Mouse (Mus musculus): ENCODE measurements around the gene Lce1a1. TPM values are rescaled to one million over a fixed set of nuclear protein-coding genes. Genes with fewer than 3 reads are reported as not detected.
"Not testable (repeated sequence)": the region's sequence is repeated elsewhere in the genome, so short reads cannot be mapped to it uniquely, and the experiment has no call there.

Lce1a1 gene
- polyA plus RNA-seq (2016; fragmentation: Nextera tagmentation; extraction: Ambion mirVana) = not detected in 2 replicates

GRCm38 (mm10) chr3:92648207-92648606 lies at the start of gene Lce1a1:
TSS of gene Lce1a1 (minus strand) at chr3:92648307.
- no peaks in the 10 kb centered on the region for H3K36me3 ChIP-seq
- H3K4me3 ChIP-seq = no peak within 1 kb of the TSS
- no peaks in the 10 kb centered on the region for H3K4me1 ChIP-seq (replicated peaks)
- 94% methylated on average over 1 of the region's 1 CpGs for WGBS
- H3K27ac ChIP-seq = no peak within 1 kb of the TSS
- no peak for DNase-seq (ENCODE audit: low spot score)
- H3K9me3 ChIP-seq = no peaks in the 10 kb centered on the region
- no peaks in the 10 kb centered on the region for H3K27me3 ChIP-seq (ENCODE audit: insufficient read depth, poor library complexity, severe bottlenecking)

DNA sequence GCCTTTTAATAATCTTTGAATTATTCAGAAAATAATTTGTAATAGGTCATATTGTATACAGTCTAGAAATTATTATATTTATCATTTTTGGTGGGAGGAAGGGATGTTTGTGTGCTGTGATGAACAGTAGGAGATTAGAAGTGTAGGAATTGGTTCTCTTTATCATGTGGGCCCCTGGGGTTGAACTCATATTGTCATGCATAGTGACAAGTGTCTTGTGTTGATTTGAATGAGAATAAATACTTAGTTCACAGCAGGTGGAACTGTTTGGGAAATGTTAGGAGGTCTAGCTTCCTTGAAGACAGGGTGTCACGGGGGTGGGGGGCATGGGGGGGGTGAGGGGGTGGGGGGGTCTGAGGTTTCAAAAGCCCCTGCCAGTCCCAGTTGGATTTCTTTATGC lies 46.5 kb upstream of the Lce1a1 start:
- Histone ChIP-seq H3K4me1 (replicated peaks) (no peaks in the 10 kb centered on the region), H3K27me3 (ENCODE audit: insufficient read depth, poor library complexity, severe bottlenecking) (no peaks in the 10 kb centered on the region), H3K27ac (no peak overlapping the region), H3K36me3 (no peaks in the 10 kb centered on the region), H3K9me3 (no peaks in the 10 kb centered on the region), H3K4me3 (no peak overlapping the region)
- DNase-seq (ENCODE audit: low spot score) = no peak
- WGBS = 0% methylated on average over 1 of the region's 1 CpGs

- no peak for DNase-seq (ENCODE audit: low spot score)
- Histone ChIP-seq H3K4me3 (no peak overlapping the region), H3K27ac (no peak overlapping the region), H3K27me3 (ENCODE audit: insufficient read depth, poor library complexity, severe bottlenecking) (no peaks in the 10 kb centered on the region), H3K4me1 (replicated peaks) (no peaks in the 10 kb centered on the region), H3K9me3 (no peaks in the 10 kb centered on the region), H3K36me3 (no peaks in the 10 kb centered on the region)
These were observed 43.6 kb upstream of the Lce1a1 start for GRCm38 (mm10) chr3:92691688-92692087.

DNA sequence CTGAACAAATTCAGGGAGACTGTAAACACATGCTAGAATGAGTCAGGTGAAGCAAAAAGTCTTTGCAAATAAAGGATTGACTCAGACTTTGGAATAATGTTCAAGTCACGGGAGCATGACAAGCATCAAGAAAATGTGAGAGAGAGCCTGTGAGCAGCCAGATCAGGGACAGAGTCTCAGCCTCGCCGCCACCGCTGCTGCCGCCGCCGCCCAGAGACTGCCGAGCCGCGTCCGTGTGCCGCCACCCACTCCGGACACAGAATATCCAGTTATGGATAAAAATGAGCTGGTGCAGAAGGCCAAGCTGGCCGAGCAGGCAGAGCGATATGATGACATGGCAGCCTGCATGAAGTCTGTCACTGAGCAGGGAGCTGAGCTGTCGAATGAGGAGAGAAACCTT lies 41.0 kb upstream of the Lce1a1 start:
- not testable (repeated sequence) for DNase-seq (ENCODE audit: low spot score); H3K9me3 ChIP-seq; H3K36me3 ChIP-seq; H3K4me1 ChIP-seq (replicated peaks); H3K4me3 ChIP-seq; H3K27me3 ChIP-seq (ENCODE audit: insufficient read depth, poor library complexity, severe bottlenecking); H3K27ac ChIP-seq
- WGBS = 79% methylated on average over 16 of the region's 16 CpGs

DNA sequence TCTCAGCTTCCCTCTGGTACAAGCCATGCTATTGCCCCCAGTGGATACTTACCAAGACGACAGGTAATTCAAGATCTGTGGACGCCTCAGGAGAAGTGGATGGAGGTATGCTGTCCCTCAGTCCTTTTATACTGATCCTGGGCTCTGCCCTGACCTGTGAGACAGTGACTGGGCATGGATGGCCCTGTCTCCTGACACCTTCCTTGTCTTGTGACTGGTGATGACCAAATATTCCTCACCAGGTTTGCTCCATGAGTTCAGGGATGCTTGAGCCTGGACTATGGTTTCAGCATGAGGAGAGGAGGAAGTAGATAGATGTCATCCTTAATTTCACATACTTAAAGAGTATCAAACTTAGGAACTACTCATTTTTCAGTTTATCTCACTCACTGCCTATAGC lies 39.0 kb upstream of the Lce1a1 start, which contains the start of gene Lce1d:
Lce1d (minus strand) TSS at position 101 of the 400 bp plus-strand sequence.
- Histone ChIP-seq H3K9me3 (no peaks in the 10 kb centered on the region), H3K36me3 (no peaks in the 10 kb centered on the region), H3K4me1 (replicated peaks) (no peaks in the 10 kb centered on the region), H3K27me3 (ENCODE audit: insufficient read depth, poor library complexity, severe bottlenecking) (no peaks in the 10 kb centered on the region), H3K27ac (no peak within 1 kb of the TSS), H3K4me3 (no peak within 1 kb of the TSS)
- 76% methylated on average over 2 of the region's 2 CpGs for WGBS
- DNase-seq (ENCODE audit: low spot score) = no peak

DNA sequence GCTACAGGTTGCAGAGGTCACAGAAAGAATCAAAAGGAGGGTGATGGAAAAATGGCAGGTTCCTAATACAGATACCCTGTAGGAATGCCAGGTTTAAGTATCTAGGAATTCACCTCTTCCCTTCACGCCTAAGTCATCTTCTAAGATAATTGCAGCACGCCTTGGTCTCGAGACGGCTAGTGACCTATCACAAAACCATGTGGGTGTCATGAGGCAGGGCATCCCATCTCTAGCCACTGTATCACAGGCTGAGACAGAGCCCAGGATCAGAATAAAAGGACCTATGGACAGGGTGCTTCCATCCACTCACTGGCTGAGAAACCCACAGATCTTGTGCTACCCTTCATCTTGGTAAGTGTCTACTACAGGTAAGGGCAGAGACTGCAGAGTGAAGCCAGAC lies 30.8 kb upstream of the Lce1a1 start, which contains the start of gene Lce1c:
Lce1c (plus strand) TSS at position 301 of the 400 bp plus-strand sequence.
- WGBS = 93% methylated on average over 4 of the region's 4 CpGs

GRCm38 (mm10) chr3:92670215-92670614 lies 22.1 kb upstream of the Lce1a1 start, which contains the start of gene Lce1a2:
TSS of gene Lce1a2 (minus strand) at chr3:92670315.
- H3K36me3 ChIP-seq = no peaks in the 10 kb centered on the region
- H3K27me3 ChIP-seq (ENCODE audit: insufficient read depth, poor library complexity, severe bottlenecking) = no peaks in the 10 kb centered on the region
- no peak within 1 kb of the TSS for H3K4me3 ChIP-seq
- H3K9me3 ChIP-seq = no peaks in the 10 kb centered on the region
- no peaks in the 10 kb centered on the region for H3K4me1 ChIP-seq (replicated peaks)
- DNase-seq (ENCODE audit: low spot score) = no peak
- no peak within 1 kb of the TSS for H3K27ac ChIP-seq

More for the DNA sequence above, 30.8 kb upstream of the Lce1a1 start, which contains the start of gene Lce1c:
- Histone ChIP-seq H3K27ac (no peak within 1 kb of the TSS), H3K9me3 (no peaks in the 10 kb centered on the region), H3K4me3 (no peak within 1 kb of the TSS), H3K36me3 (no peaks in the 10 kb centered on the region), H3K4me1 (replicated peaks) (no peaks in the 10 kb centered on the region), H3K27me3 (ENCODE audit: insufficient read depth, poor library complexity, severe bottlenecking) (no peaks in the 10 kb centered on the region)
- DNase-seq (ENCODE audit: low spot score) = no peak

GRCm38 (mm10) chr3:92656826-92657225 lies 8.7 kb upstream of the Lce1a1 start, which contains the start of gene Lce1b:
TSS of gene Lce1b (minus strand) at chr3:92656926.
- H3K36me3 ChIP-seq = no peaks in the 10 kb centered on the region
- no peaks in the 10 kb centered on the region for H3K9me3 ChIP-seq
- no peak within 1 kb of the TSS for H3K27ac ChIP-seq
- no peaks in the 10 kb centered on the region for H3K4me1 ChIP-seq (replicated peaks)
- H3K4me3 ChIP-seq = no peak within 1 kb of the TSS
- no peak for DNase-seq (ENCODE audit: low spot score)
- H3K27me3 ChIP-seq (ENCODE audit: insufficient read depth, poor library complexity, severe bottlenecking) = no peaks in the 10 kb centered on the region

DNA sequence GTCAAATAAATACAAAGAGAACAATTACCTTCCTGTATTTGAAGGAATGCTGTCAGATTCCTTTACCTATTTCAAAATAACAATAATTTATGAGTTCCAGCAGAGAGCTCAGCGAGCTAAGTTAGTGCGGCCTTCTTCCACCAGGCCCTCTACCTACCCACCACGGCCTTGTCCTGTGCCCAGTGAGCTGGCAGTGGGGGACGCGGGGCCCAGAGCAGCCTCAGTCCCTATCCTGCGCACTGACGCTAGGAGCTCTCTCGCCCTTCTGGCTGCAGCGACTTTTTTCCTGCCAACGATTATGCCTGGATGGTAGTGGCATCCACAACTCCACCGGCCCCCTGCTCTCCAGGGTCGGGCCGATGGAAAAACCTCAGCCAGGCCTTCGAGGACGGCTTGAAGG lies 8.3 kb downstream of the Lce1a1 start:
- 92% methylated on average over 15 of the region's 15 CpGs for WGBS
- no peak overlapping the region for H3K27ac ChIP-seq
- no peaks in the 10 kb centered on the region for H3K27me3 ChIP-seq (ENCODE audit: insufficient read depth, poor library complexity, severe bottlenecking)
- no peaks in the 10 kb centered on the region for H3K4me1 ChIP-seq (replicated peaks)
- H3K9me3 ChIP-seq = no peaks in the 10 kb centered on the region
- no peaks in the 10 kb centered on the region for H3K36me3 ChIP-seq
- no peak for DNase-seq (ENCODE audit: low spot score)
- H3K4me3 ChIP-seq = no peak overlapping the region

- Histone ChIP-seq H3K4me1 (replicated peaks) (no peaks in the 10 kb centered on the region), H3K27me3 (ENCODE audit: insufficient read depth, poor library complexity, severe bottlenecking) (no peaks in the 10 kb centered on the region), H3K36me3 (no peaks in the 10 kb centered on the region), H3K9me3 (no peaks in the 10 kb centered on the region), H3K4me3 (no peak overlapping the region), H3K27ac (no peak overlapping the region)
- DNase-seq (ENCODE audit: low spot score) = no peak
- 84% methylated on average over 3 of the region's 3 CpGs for WGBS
These were observed 9.5 kb downstream of the Lce1a1 start for GRCm38 (mm10) chr3:92638653-92638991.

- WGBS = 63% methylated on average over 1 of the region's 1 CpGs
- no peak for DNase-seq (ENCODE audit: low spot score)
These were observed 10.1 kb downstream of the Lce1a1 start for GRCm38 (mm10) chr3:92637745-92638652.

GRCm38 (mm10) chr3:92621560-92621959 lies 26.5 kb downstream of the Lce1a1 start, which contains the start of gene Lce6a:
TSS of gene Lce6a (minus strand) at chr3:92621660.
- no peak for DNase-seq (ENCODE audit: low spot score)
- H3K4me1 ChIP-seq (replicated peaks) = no peaks in the 10 kb centered on the region
- no peaks in the 10 kb centered on the region for H3K9me3 ChIP-seq
- 81% methylated on average over 2 of the region's 2 CpGs for WGBS
- H3K27ac ChIP-seq = no peak within 1 kb of the TSS
- H3K27me3 ChIP-seq (ENCODE audit: insufficient read depth, poor library complexity, severe bottlenecking) = no peaks in the 10 kb centered on the region
- H3K4me3 ChIP-seq = no peak within 1 kb of the TSS
- H3K36me3 ChIP-seq = no peaks in the 10 kb centered on the region

More at GRCm38 (mm10) chr3:92637745-92638652, 10.1 kb downstream of the Lce1a1 start:
- Histone ChIP-seq H3K9me3 (no peaks in the 10 kb centered on the region), H3K27me3 (ENCODE audit: insufficient read depth, poor library complexity, severe bottlenecking) (no peaks in the 10 kb centered on the region), H3K27ac (no peak overlapping the region), H3K4me3 (no peak overlapping the region), H3K4me1 (replicated peaks) (no peaks in the 10 kb centered on the region), H3K36me3 (no peaks in the 10 kb centered on the region)

- Histone ChIP-seq H3K4me1 (replicated peaks) (no peaks in the 10 kb centered on the region), H3K4me3 (no peak overlapping the region), H3K27ac (no peak overlapping the region), H3K27me3 (ENCODE audit: insufficient read depth, poor library complexity, severe bottlenecking) (no peaks in the 10 kb centered on the region), H3K9me3 (no peaks in the 10 kb centered on the region), H3K36me3 (no peaks in the 10 kb centered on the region)
- no peak for DNase-seq (ENCODE audit: low spot score)
- whole genome bisulfite sequencing = 68% methylated on average over 1 of the region's 1 CpGs
These were observed 38.3 kb downstream of the Lce1a1 start for GRCm38 (mm10) chr3:92609804-92610203.

Measured in hindbrain, embryonic 10.5 days (tissue).